Mouse (Mus musculus) limb, embryonic 15.5 days (tissue): ENCODE results near the gene Fam53a. TPM values are rescaled to one million over a fixed set of nuclear protein-coding genes. Genes with fewer than 3 reads are reported as not detected.

Experiments
- ATAC-seq: fragments of 200-750 bp; cut with Nextera tagmentation; 2 replicates; pipeline ENCODE4 v1.8.0; 2017; ENCODE audit warnings: low read depth, moderate TSS enrichment; ENCODE audit not compliant: insufficient number of reproducible peaks, low FRiP score, low TSS enrichment
- H3K27ac ChIP-seq: fragments of 300-500 bp; sonication (generic); 2 replicates; pipeline ENCODE4 v1.5.1; 2015; ENCODE audit warnings: moderate library complexity, mild to moderate bottlenecking, inconsistent platforms
- H3K27me3 ChIP-seq: fragments of 300-500 bp; sonication (generic); 2 replicates; pipeline ENCODE4 v1.6.1; 2015; ENCODE audit warnings: inconsistent platforms
- H3K36me3 ChIP-seq: fragments of 300-500 bp; sonication (generic); 2 replicates; pipeline ENCODE4 v1.6.1; 2015; ENCODE audit warnings: inconsistent platforms
- H3K4me1 ChIP-seq: fragments of 300-500 bp; sonication (generic); 2 replicates; pipeline ENCODE4 v1.6.1; 2015; ENCODE audit warnings: inconsistent platforms
- H3K4me2 ChIP-seq: fragments of 300-500 bp; sonication (generic); 2 replicates; pipeline ENCODE4 v1.6.1; 2015; ENCODE audit warnings: mild to moderate bottlenecking, inconsistent platforms
- H3K4me3 ChIP-seq: fragments of 300-500 bp; sonication (generic); 2 replicates; pipeline ENCODE4 v1.5.1; 2015; ENCODE audit warnings: mild to moderate bottlenecking, inconsistent platforms
- H3K9ac ChIP-seq: fragments of 300-500 bp; sonication (generic); 2 replicates; pipeline ENCODE4 v1.6.1; 2015; ENCODE audit warnings: inconsistent platforms
- H3K9me3 ChIP-seq: fragments of 300-500 bp; sonication (generic); 2 replicates; pipeline ENCODE4 v1.6.1; 2016; ENCODE audit warnings: inconsistent platforms
- WGBS: fragments of 180-500 bp; shearing (Covaris S2); methylation state at CpG from one replicate; pipeline ENCODE4 v1.1.7; 2015; 5-methylcytosine and 5-hydroxymethylcytosine counted together
- polyA plus RNA-seq: library from polyadenylated mRNA; unstranded; fragments of >200 nt; fragmentation: Nextera tagmentation; extraction: Ambion mirVana; gene quantifications from 2 replicates; pipeline ENCODE4 v1.2.1, GENCODE M21; 2015

Fam53a gene
- polyA plus RNA-seq, result 62.5 and 69.1 TPM in 2 replicates

GRCm38 (mm10) chr5:33629301-33629987, at the start of gene Fam53a, which contains the start of gene Gm9903:
Fam53a (minus strand) TSS chr5:33629635.
Gm9903 (plus strand) TSS chr5:33629925.
- under 1% methylated on average over 87 of the region's 99 CpGs for WGBS
- H3K9me3 ChIP-seq, result no peaks in the 10 kb centered on the region
- peak within 1 kb of the TSS; percentile 87 for H3K4me3 ChIP-seq
- no peaks in the 10 kb centered on the region for H3K36me3 ChIP-seq
- H3K9ac ChIP-seq, result peak within 1 kb of the TSS; percentile 87
- peak within 1 kb of the TSS; percentile 92 for H3K27ac ChIP-seq
- peak; percentile 95 for ATAC-seq
- no peaks in the 10 kb centered on the region for H3K27me3 ChIP-seq
- H3K4me2 ChIP-seq, result peak within 1 kb of the TSS; percentile 84
- H3K4me1 ChIP-seq, result peaks cover 20% of the 10 kb centered on the region

GRCm38 (mm10) chr5:33678244-33678643, 48.8 kb upstream of the Fam53a start:
- no peak overlapping the region for H3K4me3 ChIP-seq
- no peaks in the 10 kb centered on the region for H3K9me3 ChIP-seq
- no peak overlapping the region for H3K27ac ChIP-seq
- H3K4me2 ChIP-seq, result no peak overlapping the region
- H3K27me3 ChIP-seq, result no peaks in the 10 kb centered on the region
- 77% methylated on average over 5 of the region's 5 CpGs for WGBS
- H3K36me3 ChIP-seq, result peaks cover 1% of the 10 kb centered on the region
- no peak overlapping the region for H3K9ac ChIP-seq
- no peak for ATAC-seq
- peaks cover 11% of the 10 kb centered on the region for H3K4me1 ChIP-seq

GRCm38 (mm10) chr5:33675964-33676363, 46.5 kb upstream of the Fam53a start:
- no peaks in the 10 kb centered on the region for H3K27me3 ChIP-seq
- H3K9ac ChIP-seq, result no peak overlapping the region
- H3K4me1 ChIP-seq, result peaks cover 3% of the 10 kb centered on the region; the same call in 1 of the 2 replicates
- no peaks in the 10 kb centered on the region for H3K9me3 ChIP-seq
- ATAC-seq, result no peak
- H3K27ac ChIP-seq, result no peak overlapping the region
- WGBS, result 0% methylated on average over 1 of the region's 1 CpGs
- H3K4me3 ChIP-seq, result no peak overlapping the region
- H3K4me2 ChIP-seq, result no peak overlapping the region
- peaks cover 21% of the 10 kb centered on the region for H3K36me3 ChIP-seq

GRCm38 (mm10) chr5:33674439-33674838, 45.0 kb upstream of the Fam53a start:
- H3K27ac ChIP-seq, result peak overlapping the region; percentile 59
- H3K4me1 ChIP-seq, result no peaks in the 10 kb centered on the region
- 74% methylated on average over 3 of the region's 3 CpGs for WGBS
- no peak overlapping the region for H3K4me3 ChIP-seq
- H3K4me2 ChIP-seq, result no peak overlapping the region
- peak; percentile 65 for ATAC-seq
- H3K36me3 ChIP-seq, result peaks cover 35% of the 10 kb centered on the region
- no peaks in the 10 kb centered on the region for H3K9me3 ChIP-seq
- H3K9ac ChIP-seq, result no peak overlapping the region
- no peaks in the 10 kb centered on the region for H3K27me3 ChIP-seq

- WGBS, result 82% methylated on average over 5 of the region's 5 CpGs
- Histone ChIP-seq H3K27me3 (no peaks in the 10 kb centered on the region), H3K36me3 (peaks cover 61% of the 10 kb centered on the region), H3K9me3 (no peaks in the 10 kb centered on the region), H3K4me1 (no peaks in the 10 kb centered on the region), H3K4me2 (no peak overlapping the region), H3K27ac (no peak overlapping the region), H3K9ac (no peak overlapping the region), H3K4me3 (no peak overlapping the region)
- no peak for ATAC-seq
Observed at GRCm38 (mm10) chr5:33671659-33672058, 42.2 kb upstream of the Fam53a start.

GRCm38 (mm10) chr5:33668223-33668622, 38.8 kb upstream of the Fam53a start:
- no peak for ATAC-seq
- no peaks in the 10 kb centered on the region for H3K4me1 ChIP-seq
- no peaks in the 10 kb centered on the region for H3K27me3 ChIP-seq
- H3K4me2 ChIP-seq, result no peak overlapping the region
- H3K9me3 ChIP-seq, result no peaks in the 10 kb centered on the region
- H3K36me3 ChIP-seq, result peaks cover 81% of the 10 kb centered on the region
- no peak overlapping the region for H3K4me3 ChIP-seq
- no peak overlapping the region for H3K9ac ChIP-seq
- H3K27ac ChIP-seq, result no peak overlapping the region

GRCm38 (mm10) chr5:33658664-33659050, 29.2 kb upstream of the Fam53a start:
- Histone ChIP-seq H3K36me3 (peaks cover 35% of the 10 kb centered on the region), H3K27me3 (no peaks in the 10 kb centered on the region), H3K4me3 (peak overlapping the region; percentile 71), H3K4me2 (peak overlapping the region; percentile 78), H3K9me3 (no peaks in the 10 kb centered on the region), H3K27ac (peak overlapping the region; percentile 97; the same call in 1 of the 2 replicates), H3K4me1 (peaks cover 37% of the 10 kb centered on the region), H3K9ac (peak overlapping the region; percentile 60)
- ATAC-seq, result no peak
- WGBS, result under 1% methylated on average over 26 of the region's 26 CpGs

- Histone ChIP-seq H3K4me1 (peaks cover 37% of the 10 kb centered on the region), H3K36me3 (peaks cover 37% of the 10 kb centered on the region), H3K27me3 (no peaks in the 10 kb centered on the region), H3K9ac (peak within 1 kb of the TSS; percentile 60), H3K27ac (peak within 1 kb of the TSS; percentile 97), H3K9me3 (no peaks in the 10 kb centered on the region), H3K4me2 (peak within 1 kb of the TSS; percentile 84), H3K4me3 (peak within 1 kb of the TSS; percentile 71)
- 1% methylated on average over 60 of the region's 60 CpGs for WGBS
- ATAC-seq, result peak; percentile 98
Observed at GRCm38 (mm10) chr5:33657787-33658663, 28.6 kb upstream of the Fam53a start, which contains the start of the genes Tacc3 and Tmem129. Tacc3 (plus strand) TSS chr5:33658128. Tmem129 (minus strand) TSS chr5:33658416.

GRCm38 (mm10) chr5:33657251-33657786, 27.9 kb upstream of the Fam53a start:
- Histone ChIP-seq H3K9me3 (no peaks in the 10 kb centered on the region), H3K4me1 (peaks cover 41% of the 10 kb centered on the region), H3K4me2 (peak overlapping the region; percentile 84), H3K27me3 (no peaks in the 10 kb centered on the region), H3K9ac (peak overlapping the region; percentile 56), H3K36me3 (peaks cover 34% of the 10 kb centered on the region), H3K4me3 (peak overlapping the region; percentile 71), H3K27ac (peak overlapping the region; percentile 97)
- peak; percentile 15; the same call in 1 of the 2 replicates for ATAC-seq
- WGBS, result under 1% methylated on average over 32 of the region's 32 CpGs

GRCm38 (mm10) chr5:33656739-33657138, 27.3 kb upstream of the Fam53a start:
- 33% methylated on average over 1 of the region's 1 CpGs for WGBS
- peak overlapping the region; percentile 97 for H3K27ac ChIP-seq

GRCm38 (mm10) chr5:33655251-33655840, 25.9 kb upstream of the Fam53a start:
- 90% methylated on average over 10 of the region's 10 CpGs for WGBS
- no peak for ATAC-seq
- H3K36me3 ChIP-seq, result peaks cover 25% of the 10 kb centered on the region
- H3K27ac ChIP-seq, result no peak overlapping the region
- H3K27me3 ChIP-seq, result no peaks in the 10 kb centered on the region
- H3K4me1 ChIP-seq, result peaks cover 52% of the 10 kb centered on the region
- no peak overlapping the region for H3K4me2 ChIP-seq
- no peak overlapping the region for H3K4me3 ChIP-seq
- H3K9ac ChIP-seq, result no peak overlapping the region
- H3K9me3 ChIP-seq, result no peaks in the 10 kb centered on the region

More at GRCm38 (mm10) chr5:33656739-33657138, 27.3 kb upstream of the Fam53a start:
- Histone ChIP-seq H3K9me3 (no peaks in the 10 kb centered on the region), H3K4me3 (peak overlapping the region; percentile 71), H3K4me2 (peak overlapping the region; percentile 84), H3K27me3 (no peaks in the 10 kb centered on the region), H3K36me3 (peaks cover 34% of the 10 kb centered on the region), H3K4me1 (peaks cover 41% of the 10 kb centered on the region), H3K9ac (peak overlapping the region; percentile 56)
- ATAC-seq, result no peak
